Mouse (Mus musculus) liver, postnatal 0 days (tissue): ENCODE results near the gene Wwp2.

Source experiments
- CTCF ChIP-seq: sonication (generic); IDR thresholded peaks from 2 replicates; pipeline ENCODE4 v1.5.1; 2016; ENCODE audit warnings: antibody characterized with exemption, low read depth
- EP300 ChIP-seq: IDR thresholded peaks from 2 replicates; pipeline ENCODE4 v1.6.1; 2016; ENCODE audit warnings: antibody characterized with exemption, low read depth, mild to moderate bottlenecking

DNA sequence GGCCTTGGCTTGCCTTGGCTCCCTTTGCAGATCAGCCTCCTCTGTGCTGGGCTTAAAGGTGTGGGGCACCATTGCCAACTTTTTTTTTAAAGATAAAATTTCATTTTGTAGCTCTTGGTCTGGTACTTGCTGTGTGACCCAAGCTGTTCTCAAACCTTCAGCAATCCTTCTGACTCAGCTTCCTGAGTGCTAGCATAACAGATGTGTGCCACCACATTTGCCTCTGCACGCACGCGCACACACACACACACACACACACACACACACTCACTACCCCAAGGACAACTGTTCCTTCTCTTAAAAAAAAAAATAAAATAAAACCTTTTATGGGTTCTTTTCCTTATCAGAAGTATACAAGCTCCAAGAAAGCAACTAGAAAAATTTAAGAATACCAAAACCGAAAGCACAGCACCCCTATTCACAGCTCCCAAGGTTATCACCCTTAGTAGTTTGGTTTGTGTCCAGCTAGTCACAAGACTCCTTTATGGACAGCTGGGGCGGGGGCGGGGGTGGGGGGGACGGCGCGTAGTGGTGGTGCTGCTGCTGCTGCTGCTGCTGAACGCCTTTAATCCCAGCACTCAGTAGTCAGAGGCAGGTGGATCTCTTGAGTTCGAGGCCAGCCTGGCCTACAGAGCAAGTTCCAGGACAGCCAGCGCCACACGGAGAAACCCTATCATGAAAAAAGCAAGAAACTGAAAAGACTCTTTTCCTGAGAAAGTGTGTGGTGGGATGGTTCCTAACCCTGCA lies 68.2 kb downstream of the Wwp2 start:
- no peak for TF ChIP-seq CTCF
- no peak for TF ChIP-seq EP300
